Mouse (Mus musculus): ENCODE data around the gene Atraid.

Gene Atraid

DNA sequence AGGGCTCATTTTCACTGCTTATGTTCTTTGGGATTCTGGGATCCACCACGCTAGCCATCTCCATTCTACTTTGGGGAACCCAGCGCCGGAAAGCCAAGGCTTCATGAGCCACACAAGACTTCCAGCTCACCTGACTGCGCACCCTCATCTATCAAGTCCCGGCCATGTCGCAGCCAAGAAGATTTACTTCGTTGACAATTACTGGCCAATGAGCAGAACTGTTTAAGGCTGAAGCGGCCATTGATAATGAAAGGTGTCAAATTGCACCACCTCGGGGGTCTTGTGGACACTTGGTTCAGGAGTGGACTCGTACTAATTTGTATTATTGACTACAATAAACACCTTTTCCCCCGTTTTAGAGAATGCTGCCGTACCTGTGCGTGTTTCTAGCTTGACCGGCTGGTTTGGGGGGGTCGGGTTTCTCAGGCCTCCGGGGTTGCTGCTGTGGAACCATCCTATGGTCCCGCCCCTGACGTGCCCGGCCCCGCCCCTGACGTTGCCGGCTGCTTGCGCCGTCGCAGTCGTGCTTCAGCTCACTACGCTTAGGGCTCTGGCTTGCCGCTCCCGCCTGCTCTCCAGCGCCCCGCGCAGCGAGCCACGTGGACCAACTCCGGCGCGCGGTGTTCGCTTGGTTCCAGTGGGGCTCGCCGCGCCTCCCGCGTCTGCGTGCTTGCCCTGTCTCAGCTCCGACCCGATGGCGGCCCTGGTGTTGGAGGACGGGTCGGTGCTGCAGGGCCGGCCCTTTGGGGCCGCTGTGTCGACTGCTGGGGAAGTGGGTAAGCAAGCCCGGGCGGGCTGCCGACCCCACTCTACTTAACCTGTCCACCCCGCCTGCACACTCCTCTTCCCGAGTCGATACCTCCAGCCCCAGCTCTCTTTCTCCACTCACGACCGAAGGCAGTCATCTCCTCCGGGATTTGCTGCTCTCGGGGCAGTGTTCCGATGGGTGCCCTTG lies 6.4 kb downstream of the Atraid start, which contains the start of gene Cad:
Cad (plus strand) TSS at position 520 of the 955 bp plus-strand sequence.
- peak; percentile 93 for DNase-seq (ENCODE audit: low read depth)

DNA sequence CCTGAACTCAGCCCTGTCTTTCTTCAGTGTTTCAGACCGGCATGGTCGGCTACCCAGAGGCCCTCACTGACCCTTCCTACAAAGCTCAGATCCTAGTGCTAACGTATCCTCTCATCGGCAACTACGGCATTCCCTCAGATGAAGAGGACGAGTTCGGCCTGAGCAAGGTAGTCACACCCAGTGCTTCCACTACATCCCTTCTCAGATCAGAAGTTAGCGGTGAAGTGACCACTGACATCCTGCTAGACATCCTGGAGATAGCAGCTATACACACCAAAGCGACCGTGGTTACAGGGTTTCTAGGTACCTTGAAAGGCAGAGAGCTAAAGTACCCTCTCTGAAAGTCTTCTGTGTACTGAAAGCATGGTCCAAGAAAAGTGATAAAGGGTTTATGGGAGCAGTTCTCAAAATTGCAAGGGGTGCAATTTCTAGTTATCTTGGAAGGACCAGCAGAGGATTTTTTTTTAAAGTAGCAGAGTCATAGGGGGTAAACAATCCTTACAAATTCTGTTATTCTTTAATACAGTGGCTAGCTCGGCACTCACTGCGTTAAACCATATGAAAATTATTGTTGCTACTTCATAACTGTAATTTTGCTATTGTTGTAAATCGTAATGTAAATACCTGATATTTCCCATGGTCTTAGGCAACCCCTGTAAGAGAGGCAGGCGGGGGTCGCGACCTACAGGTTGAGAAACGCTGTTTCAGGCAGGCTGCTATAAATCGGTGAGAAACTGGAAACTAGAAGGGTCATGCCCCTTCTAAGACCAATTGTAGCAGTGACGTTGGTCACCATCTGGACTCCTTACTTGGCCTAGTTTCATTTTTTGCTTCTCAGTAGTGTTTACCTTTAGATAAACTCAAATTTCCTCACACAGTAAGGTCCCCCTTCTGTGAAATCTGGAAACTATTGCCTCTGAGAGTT lies 7.4 kb downstream of the Atraid start:
- DNase-seq (ENCODE audit: low read depth): peak; percentile 46

DNA sequence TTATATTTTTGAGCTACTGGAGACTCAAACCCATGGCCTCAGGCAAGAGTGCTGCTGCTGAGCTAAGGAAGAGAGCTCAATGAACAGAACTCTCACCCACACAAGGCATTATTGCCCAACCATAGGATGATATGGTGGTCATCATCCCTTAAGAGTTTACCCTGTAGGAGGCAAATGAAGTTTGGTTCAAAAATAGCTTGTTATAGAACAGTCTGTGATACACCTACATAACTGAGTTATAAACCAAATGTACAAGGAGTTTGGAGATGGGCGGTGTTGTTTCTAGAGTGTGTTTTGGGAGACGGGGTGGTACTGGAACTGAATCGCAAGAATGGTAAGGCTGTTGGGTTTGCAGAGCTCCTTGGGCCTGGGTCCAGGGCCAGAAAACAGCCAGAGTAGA lies 21.7 kb downstream of the Atraid start:
- DNase-seq (ENCODE audit: low read depth): no peak

DNA sequence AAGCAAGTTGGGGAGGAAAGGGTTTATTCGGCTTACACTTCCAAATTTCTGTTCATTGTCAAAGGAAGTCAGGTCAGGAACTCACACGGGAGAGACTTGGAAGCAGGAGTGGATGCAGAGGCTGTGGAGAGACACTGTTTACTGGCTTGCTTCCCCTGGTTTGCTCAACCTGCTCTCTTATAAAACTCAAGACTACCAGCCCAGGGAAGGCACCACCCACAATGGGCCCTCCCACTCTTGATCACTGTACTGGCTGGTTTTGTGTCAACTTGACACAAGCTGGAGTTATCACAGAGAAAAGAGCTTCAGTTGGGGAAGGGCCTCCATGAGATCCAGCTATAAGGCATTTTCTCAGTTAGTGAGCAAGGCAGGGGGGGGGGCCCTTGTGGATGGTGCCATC lies 22.9 kb downstream of the Atraid start:
- DNase-seq (ENCODE audit: low read depth): no peak

DNA sequence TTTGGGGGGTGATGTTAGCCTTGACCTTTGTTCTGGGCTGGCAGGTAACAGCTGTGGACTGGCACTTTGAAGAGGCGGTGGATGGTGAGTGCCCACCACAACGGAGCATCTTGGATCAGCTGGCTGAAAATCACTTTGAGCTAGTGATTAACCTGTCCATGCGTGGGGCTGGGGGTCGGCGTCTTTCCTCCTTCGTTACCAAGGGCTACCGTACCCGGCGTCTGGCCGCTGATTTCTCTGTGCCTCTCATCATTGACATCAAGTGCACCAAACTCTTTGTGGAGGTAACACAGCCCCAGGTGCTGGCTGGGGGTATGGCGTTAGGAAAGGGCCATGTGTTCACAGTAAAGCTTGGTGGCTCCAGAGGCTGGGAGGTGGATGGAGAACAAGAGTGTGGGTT lies 23.7 kb downstream of the Atraid start:
- DNase-seq (ENCODE audit: low read depth): no peak

DNA sequence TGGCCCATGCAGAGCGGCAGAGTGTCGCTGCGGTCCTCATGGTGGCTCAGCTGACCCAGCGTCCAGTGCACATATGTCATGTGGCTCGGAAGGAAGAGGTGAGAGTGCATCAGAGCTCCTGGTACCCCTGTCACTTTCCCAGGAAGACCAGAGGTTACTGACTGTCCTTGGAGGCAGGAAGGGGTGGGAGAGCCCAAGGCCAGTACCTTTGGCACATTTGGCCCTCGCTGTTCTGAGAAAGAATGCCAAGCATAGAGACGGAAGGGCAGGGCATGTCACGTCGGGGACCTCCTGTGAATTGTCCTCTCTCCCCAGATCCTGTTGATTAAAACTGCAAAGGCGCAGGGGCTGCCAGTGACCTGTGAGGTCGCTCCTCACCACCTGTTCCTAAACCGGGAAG lies 25.1 kb downstream of the Atraid start:
- no peak for DNase-seq (ENCODE audit: low read depth)

DNA sequence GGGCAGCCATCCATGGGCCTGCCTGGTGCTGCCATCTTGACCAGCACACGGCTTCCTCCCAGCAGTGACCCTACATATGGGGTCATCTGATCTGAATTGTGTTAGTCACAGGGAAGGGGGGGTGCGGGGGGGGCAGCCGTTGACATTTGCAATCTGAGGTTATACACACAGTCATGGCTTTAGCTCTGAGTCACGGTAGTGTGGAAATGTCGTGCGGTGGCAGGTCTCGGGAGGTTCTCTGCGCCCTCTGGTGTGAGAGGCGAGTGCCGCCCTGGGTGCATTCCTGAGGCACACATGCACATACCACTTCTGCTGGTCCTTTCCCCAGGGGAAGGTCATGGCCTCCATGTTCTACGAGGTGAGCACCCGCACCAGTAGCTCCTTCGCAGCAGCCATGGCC lies 28.2 kb downstream of the Atraid start:
- no peak for DNase-seq (ENCODE audit: low read depth)

DNA sequence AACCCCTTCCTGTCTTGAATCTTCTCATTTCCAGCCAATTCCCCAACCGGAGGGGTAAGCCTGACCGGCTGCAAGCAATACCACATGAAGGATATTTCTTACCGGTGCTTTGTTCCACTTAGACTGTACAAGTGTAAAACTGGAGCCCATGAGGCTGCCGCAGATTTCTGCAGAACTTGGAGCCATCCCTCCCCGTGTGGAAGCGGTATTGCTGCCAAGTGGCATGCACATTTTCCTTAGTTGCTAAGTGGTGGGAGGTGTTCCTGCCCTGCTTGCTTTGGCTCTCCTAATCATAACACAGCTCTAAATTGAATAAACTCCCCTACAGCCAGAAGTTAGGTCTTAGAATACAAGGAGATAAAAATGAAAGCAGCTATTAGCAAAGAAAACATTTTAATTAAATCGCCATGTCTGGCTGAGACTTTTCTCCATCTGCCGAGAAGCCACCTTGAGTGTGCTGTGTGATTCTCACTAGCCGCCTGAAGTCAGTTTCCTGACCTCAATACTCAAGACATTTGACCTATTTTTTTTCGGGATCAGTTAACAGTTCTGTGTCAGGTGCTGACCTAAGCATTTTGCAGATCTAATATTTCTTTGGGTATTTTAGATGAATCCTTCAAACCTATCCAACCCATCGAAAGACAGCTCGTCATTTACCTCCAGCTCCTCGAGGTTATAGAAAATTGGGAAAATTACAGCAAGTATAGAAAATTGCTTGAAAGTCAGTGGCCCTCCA lies 32.1 kb downstream of the Atraid start:
- DNase-seq (ENCODE audit: low read depth): no peak

DNA sequence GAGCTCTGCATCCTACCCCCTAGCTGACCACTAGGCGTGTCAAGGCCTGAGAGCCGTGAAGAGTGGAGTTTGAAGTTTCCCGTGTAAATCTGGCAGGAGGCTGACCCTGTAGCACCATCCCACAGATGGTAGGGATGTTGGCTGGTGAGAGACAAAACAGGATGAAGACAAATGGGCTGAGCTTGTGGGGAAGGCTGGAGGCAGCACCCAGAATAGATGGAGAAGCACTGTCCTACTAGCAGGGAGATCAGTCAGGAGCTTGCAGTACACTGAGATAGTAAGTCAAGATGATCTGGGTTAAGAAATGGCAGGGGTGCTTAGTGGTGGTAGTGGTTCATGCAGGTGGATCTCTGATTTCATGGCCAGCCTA lies 32.7 kb downstream of the Atraid start:
- no peak for DNase-seq (ENCODE audit: low read depth)

DNA sequence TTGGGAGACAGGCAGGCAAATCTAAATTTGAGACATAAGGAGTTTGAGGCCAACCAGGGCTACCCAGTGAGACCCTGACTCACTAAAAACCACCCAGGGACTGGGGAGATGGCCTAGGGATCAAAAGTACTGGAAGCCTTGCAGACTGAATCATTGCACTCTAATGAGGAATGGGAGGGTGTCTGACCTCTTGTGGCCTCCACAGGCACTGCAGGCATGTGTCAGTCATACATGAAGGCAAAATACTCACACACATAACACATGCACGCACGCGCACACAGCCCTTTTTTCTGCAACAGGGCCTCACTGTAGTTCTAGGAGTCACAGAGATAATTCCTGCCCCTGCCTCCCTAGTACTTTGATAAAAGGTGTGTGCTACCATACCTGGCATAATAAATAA lies 33.3 kb downstream of the Atraid start:
- peak; percentile 60 for DNase-seq (ENCODE audit: low read depth)

DNA sequence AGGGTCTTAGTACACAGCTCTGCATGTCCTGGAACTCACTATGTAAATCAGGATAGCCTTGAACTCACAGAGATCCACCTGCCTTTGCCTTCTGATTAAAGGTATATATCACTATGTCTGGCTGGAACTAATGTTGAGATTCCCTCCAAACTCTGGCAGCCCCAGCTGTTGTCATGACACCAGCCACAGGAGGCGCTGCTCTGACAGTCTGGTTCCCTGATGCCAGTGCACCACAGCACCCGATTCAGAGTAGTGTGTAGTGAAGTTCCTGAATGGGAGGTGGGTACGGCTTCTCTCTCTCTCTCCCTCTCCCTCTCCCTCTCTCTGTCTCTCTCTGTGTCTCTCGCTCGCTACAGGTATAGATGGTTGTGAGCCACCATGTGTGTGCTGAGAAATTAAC lies 34.2 kb downstream of the Atraid start:
- peak; percentile 65 for DNase-seq (ENCODE audit: low read depth)

DNA sequence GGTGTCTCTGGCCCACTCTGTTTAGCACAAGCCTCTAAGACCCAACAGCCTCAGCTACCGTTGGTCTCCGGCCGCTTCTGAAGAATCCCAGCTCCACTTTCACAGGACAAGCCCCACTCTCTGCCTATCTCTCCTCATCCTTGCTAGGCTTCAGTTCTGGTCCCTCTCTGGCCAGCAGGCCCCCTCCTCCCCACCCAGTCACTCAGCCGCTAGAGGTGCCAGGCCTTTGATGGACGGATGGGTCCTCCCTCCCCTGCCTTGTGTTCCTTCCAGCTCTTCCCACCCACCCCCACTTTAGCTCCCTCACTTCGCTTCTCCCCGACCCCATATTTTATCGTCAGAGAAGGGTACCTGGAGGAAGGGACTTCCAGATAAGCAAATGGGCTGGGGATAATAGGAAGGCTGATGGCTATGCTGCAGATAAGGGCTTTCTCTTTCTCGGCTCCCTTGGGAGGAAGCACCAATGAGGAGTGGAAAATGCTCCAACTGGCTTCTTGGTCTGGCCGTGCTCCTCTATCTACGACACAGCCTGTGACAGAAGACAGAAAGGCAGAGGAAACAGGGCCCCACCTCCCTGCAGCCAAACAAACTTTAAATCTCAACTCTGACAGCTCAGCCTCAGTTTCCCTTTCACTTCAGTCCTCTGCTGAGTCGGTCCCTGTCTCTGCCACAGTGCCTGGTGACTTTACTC lies 35.0 kb downstream of the Atraid start:
- DNase-seq (ENCODE audit: low read depth): no peak

DNA sequence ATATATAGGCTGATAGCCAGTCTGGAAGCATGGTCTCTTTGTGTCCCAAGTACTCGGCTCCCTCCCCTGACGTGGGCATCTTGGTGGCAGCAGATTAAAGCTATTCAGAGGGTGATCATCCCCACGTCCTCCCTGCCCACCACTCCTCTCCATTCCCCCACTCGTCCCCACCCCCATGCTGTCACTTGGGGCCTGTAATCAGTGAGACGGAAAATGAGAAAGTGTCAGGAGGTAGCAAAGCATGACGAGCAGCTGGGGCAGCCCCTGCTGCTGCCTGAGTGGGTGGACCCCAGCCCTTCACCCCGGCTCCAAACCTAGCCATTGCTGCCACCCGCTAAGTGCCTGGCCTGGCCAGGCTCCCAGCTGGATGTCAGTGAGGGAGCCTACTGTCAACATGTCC lies 35.8 kb downstream of the Atraid start:
- no peak for DNase-seq (ENCODE audit: low read depth)

DNA sequence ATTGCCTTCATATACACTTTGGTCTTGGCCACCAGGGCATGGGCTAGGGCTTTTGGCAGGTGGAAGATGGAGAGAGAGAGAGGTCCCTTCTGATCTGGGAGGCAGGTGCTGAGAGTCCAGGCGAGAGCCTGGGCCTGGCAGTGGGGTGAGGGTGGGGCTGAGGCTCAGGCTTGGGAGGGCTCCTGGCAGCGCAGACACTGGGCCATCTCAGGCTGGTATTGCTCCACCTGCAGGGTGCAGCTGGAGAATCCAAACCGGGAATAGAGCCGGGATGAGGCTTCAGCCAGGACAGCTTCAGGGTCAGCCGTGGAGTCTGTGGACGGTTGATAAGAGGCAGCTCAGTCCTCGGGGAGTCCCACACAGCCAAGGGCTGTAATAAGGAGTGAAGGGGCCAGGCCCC lies 38.5 kb downstream of the Atraid start:
- DNase-seq (ENCODE audit: low read depth): no peak

DNA sequence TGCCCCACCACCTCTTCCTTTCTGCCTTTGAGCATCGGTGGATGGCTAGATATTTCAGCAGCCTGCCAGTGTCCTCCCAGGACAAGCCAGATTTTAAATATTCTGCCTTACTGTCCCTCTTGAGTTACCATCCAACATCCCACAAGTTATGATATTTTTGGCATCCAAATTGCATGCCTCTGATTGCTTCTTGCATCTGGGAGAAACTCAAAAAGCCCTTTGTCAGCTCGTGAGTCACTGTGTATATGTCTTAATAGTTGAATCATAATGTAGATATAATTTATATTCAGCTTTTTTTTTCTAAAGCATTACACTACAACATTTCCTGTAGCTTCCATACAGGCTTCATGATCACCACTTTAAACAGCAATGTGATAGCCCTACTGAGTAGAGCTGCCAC lies 39.0 kb downstream of the Atraid start:
- DNase-seq (ENCODE audit: low read depth): no peak

DNA sequence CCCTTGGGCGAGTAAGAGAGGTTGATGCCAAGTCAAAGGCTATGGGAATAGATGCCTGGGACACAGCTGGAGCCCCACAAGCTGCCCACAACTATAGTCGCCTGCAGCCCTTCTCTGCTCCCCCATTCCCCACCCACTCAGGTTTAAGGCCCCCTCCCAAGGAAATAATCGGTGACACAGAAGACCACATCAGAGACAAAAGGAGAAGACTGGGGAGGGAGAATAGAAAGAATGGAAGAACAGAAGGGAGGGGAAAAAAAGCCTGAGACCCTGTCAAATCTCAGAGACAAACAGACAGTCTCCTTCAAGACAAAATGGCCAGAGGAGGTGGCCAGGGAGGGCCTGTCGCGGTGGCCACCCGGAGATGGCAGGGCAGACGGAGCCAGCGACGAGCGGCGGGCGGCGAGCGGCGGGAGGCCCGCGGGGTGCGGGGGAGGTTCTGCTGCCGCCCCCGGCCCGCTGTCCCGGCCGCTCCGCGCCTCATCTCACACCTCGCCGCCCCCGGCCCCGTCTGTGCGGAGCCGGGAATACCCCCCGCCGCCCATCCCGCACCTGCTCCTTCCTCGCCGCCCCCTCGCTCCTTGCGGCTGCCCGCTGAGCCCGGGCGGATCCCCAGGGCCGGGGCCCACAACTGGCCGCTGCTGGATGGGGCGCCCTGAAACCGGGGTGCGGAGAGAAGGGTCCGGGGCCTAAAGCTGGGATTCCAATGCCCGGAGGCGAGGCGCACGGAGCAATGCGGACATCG lies 44.3 kb downstream of the Atraid start:
- no peak for DNase-seq (ENCODE audit: low read depth)

DNA sequence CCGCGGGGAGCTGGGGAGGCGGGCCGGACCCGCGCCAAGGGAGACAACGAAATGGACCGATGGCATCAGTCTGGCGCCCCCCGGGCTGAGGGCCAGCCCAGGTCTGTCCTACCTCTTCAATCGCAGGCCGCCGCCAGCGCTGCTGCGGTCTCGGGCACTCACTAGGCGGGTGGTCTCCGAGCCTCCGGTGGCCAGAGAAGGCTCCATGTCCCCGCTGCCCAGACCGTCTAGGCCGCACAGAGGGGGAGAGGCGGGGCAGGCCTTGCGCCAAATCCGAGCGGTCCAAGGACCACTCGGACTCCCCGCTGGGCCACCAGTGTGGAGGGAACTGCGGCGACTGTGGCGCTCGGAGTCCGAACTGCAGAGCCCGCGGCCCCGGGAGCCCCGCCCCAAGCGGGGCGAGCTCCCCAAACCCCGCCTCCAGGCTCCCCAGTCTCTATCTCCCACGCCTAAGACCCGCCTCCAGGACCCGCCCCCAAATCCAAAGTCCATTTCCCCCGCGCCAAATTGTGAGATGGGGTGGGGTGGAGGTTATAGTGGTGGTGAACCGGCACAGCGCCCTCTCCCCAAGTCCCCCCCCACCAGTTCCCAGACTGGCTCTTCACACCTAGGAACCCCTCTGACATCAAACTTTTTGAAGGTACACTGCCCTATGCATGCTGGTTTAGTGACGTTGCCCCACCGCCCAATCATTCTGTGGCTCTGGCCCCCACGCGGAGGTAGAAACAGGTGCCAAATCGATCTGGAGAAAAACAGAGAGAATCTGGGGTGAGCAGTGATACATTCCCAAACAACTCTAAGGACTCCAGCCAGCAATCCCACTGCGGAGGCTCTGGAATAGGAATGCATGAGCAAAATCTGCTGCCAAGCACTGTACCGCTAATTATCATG lies 45.3 kb downstream of the Atraid start:
- peak; percentile 64 for DNase-seq (ENCODE audit: low read depth)

DNA sequence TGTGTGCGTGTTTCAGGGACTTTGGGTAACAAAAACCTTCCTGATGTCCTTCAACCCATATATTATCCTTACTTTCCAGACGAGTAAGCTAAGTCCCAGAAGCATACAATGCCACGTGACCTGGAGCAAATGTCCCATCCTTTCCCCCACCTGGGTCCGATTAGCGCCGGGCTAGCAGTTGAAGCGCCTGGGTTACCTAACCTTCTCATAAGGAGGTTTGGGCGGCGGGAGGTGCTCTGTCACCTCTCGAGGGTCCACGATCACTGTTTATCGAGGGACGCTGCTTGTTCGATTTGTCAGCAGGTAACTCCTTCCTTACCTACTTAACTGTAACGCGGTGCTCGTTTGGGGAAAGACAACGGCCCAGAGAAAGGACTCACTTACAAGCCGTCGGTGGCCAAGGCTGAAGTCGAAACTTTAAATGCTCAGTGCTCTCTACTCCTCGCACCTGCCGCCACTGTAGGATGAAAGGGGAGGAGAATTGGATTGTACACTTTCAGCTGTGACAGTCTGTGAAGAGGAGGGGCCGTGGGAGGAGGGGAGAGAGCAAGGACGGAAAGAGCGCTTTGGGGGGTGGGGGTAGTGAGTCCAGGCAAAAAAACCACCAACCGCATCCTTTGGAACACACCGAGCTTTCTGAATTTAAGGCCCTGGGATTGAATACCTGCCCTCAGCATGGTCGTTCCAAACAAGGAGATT lies 46.1 kb downstream of the Atraid start:
- DNase-seq (ENCODE audit: low read depth): peak; percentile 67
